In the genomic region with DNA sequence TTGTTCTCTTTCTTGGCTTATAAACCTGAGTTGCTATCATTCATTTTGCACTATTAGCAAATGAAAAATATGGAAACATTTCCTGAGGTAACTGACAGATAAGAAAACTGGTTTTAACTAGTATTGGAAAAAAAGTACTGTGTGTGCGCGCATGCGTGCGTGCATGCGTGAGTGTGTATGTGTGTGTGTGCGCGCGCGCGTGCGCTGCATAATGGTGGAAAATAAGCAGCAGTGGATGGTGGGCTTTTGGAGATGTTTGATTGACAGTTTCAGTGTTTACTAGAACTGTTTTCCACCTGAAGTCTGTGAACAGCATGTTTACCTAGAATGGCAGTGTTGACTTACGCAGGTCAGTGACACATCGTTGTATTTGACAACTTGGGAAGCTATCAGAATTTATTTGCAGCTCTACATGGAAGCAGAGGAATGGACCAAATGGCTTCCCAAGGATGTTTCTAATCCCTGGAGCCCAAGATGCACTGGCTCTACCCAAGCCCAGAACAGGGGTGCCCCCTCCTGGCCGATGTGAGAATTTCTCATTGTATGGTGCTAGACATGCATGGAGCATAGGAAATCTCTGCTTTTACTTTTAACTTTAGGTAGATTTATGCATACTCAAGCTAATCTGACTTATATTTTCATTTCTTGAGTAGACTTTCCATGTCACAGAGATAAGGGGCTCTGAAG, we compare ENCODE assay signal across 8 mouse cellular contexts.
A peak's percentile ranks its signal among the peaks of the same experiment; 100 is the strongest.
DNase-seq lines count a peak whose midpoint lies in the region; ATAC-seq and TF ChIP-seq lines count a peak whose summit lies in the region.

No protein-coding gene starts in this region.

- DNase-seq in R1 (ENCODE audit: low read depth, low spot score), result peak; percentile 64
- DNase-seq in cerebellum, adult 9-10 months, result peak; percentile 65
- peak; percentile 45 to 75 for DNase-seq in frontal cortex, postnatal 14 days (ENCODE audit: low spot score in 2 of 2)
- DNase-seq in hindbrain, postnatal 0 days (ENCODE audit: low spot score), result peak; percentile 92
- DNase-seq in layer of hippocampus, postnatal 36 days, result peak; percentile 75 to 85
- peak; percentile 84 for DNase-seq in mesoderm, embryonic 11.5 days (ENCODE audit: low read depth, low spot score)
- peak; percentile 85 for DNase-seq in right cerebral cortex, postnatal 4 days

- ATAC-seq in hindbrain, postnatal 0 days, result peak; percentile 80
- no peak for ATAC-seq in erythroblast, adult 5-6 weeks (replicated peaks; ENCODE audit: low FRiP score, poor library complexity, severe bottlenecking)

- 88% methylated on average over 14 of the region's 14 CpGs for WGBS in hindbrain, postnatal 0 days

- no peak overlapping the region for H3K9ac ChIP-seq in hindbrain, postnatal 0 days (replicated peaks; ENCODE audit: low read length)

- H3K4me1 ChIP-seq in hindbrain, postnatal 0 days (ENCODE audit: insufficient read depth, low read length), result no peaks in the 10 kb centered on the region

- H3K27me3 ChIP-seq in hindbrain, postnatal 0 days (ENCODE audit: insufficient read depth, low read length), result no peaks in the 10 kb centered on the region

- no peaks in the 10 kb centered on the region for H3K9me3 ChIP-seq in hindbrain, postnatal 0 days (ENCODE audit: low read length)

- H3K27ac ChIP-seq in hindbrain, postnatal 0 days, result no peak overlapping the region

- peak; percentile 89 for TF ChIP-seq CTCF in hindbrain, postnatal 0 days (IDR thresholded peaks at IDR 0.05; ENCODE audit: low read depth)

- no peaks in the 10 kb centered on the region for H3K36me3 ChIP-seq in hindbrain, postnatal 0 days (ENCODE audit: insufficient read depth, low read length)

- H3K4me3 ChIP-seq in hindbrain, postnatal 0 days (ENCODE audit: low read length), result no peak overlapping the region

- H3K4me2 ChIP-seq in hindbrain, postnatal 0 days (ENCODE audit: low read depth, low read length), result no peak overlapping the region
